Mouse (Mus musculus) thymus, postnatal 36 days (tissue): Measurements from ENCODE around the gene Erich3.

Experiments used
- DNase-seq, 2 experiments: peaks; one replicate each; pipeline ENCODE4 v3.0.0; 2022; ENCODE audit warnings: mixed read lengths in 2 of 2

The Erich3 gene

DNA sequence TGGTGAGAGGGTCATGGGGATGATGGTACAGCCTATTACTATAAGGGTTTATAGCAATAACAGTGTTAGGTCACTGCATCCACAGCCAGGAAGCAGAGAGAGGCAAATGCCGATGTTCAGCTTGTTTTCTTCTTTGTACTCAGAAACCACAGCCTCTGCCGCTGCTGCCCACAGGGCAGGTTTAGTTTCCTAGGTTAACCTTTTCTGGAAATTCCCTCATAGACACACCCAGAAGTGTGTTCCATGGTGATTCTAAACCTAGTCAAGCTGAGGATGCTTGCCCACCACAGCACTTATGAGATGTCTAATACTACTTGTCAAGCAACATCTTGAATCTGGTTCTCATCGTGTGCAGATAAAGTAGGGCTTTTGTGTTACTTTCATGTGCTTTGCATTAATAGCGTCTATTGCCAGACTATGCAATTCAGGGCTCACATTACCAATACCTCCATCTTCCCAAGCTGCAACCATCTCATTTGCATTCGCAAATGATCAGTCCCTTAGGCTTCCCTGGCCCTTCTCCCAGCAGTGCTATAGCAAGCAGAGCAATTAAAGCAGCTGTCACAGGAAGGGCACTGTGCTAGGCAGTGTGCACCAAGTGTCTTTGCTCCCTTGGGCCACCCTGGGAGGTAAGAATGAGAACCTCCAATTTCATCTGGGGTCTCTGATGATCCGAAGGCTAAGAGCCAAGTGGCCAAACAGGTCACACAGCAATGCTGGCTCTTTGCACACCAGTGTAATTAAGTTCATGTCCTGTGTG, 115.4 kb downstream of the Erich3 start:
- no peak for DNase-seq

DNA sequence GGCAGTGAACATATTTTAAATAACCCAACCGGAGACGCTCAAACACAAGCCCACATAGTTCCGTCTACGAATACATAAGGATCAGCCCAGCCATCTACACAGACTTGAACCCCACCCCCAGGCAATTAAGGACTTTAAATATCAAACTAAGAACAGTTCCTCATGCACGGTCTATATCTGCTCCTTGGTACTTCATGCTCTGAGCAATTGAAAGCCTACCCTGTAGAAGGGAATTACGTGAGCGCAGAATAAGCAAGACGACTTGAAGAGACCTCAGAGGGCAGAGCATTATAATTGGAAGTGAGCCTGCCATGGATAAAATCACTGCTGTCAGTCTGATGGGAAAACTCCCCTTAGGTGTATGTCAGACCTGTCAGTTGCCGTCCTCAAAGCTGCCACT, 122.7 kb downstream of the Erich3 start:
- no peak for DNase-seq

DNA sequence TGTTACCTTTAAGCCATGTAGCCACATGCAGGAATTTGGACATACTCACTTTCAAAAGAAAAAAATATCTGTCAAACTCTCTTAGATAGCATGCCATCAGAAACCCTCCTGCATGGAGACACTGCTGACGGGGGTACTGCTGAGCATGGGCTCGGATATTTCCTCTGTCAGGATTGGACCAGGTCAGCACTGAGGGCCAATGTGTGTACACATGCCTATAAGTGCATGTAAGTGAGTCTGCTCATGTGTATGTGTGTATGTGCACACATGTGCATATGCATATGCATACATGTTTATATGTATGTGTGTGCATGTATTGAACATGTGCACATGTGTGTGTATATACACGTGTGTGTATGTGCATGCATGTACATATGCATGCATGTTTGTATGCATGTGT, 124.0 kb downstream of the Erich3 start:
- DNase-seq: no peak

DNA sequence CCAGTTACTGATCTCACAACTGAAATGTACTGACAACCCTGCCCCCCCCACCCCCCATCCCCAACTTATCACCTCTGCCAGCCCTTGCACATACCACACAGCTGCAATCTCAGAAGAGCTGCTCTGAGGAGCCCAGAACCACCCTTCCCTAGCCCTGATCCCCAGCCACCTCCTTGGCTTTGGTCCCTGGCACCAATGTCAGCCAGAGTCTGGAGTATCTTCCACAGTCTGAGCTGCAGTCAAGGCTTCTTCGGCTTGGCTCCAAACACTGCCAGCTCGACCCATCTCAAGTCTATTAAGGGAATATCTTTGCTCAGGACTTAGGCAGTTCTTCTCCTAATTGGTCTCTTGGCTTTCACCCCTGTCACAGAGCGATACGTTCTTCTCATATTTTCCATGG, 129.9 kb downstream of the Erich3 start:
- DNase-seq: no peak

DNA sequence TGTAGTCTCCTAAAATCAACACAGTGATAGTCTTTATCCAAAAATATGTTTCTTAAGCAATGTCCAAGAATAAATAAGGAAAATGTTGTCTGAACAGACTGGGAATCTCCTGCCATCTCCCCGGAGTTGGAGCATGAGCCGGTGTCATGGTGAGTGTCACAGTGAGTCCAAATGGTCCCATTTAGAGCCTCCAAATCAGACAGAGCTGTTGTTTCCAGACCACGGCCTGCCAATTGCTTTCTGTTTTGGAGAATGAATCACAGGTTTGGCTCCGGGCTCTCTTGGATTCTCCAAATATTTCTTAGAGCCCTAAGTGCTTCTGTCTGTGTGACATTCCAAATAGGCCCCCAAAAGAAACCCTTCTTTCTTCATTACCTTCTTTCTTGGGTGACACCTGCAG, 135.1 kb downstream of the Erich3 start:
- DNase-seq: no peak

- DNase-seq: no peak
These were observed 136.8 kb downstream of the Erich3 start for GRCm38 (mm10) chr3:154800454-154800853.

- no peak for DNase-seq
These were observed 137.3 kb downstream of the Erich3 start for GRCm38 (mm10) chr3:154800888-154801429.

DNA sequence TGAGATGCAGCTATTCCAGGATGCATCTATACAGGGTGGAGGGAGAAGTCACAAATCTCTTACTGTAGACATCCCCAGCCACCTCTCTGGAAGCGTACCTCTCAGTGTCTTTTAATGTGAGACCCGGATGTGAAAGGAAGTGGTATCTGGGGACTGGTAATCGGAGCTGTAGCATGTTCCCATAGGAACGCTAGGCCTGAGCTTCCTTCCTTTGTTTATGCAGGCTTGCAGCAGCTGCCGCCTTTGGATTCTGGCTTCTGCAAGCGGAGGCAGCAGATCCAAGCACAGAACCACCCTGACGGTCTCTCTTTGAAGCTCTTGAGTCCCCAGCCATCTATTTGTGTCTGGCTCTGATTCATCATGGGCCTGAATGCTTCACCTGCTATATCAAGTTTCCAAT, 143.0 kb downstream of the Erich3 start:
- no peak for DNase-seq

DNA sequence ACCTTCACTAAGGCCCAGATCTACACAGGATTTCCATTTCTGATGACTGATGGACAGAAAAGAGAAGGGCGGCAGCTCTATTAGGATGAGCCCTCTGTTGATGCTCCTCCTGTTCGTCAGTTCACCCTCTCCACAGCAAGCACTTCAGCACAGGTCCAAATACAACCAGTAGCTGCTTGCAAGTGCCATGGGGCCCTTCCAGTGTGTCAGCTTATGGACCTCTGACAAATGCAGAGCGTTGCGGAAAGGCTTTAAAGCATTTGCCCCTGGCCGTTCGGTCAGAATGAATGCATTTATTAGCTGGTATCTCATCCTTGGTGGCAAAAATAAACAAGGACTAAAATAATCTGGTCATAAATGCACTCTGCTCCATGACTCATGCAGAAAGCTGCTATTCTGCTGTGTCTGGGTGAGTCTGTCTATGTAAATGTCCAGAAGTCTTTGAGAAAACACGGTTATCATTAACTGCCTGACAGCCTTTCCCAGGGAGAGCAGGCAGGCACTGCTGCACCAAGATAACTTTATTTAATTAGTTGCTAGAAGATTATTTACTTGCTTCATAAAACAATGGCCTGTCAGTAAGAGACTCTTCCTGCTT, 146.7 kb downstream of the Erich3 start:
- no peak for DNase-seq

DNA sequence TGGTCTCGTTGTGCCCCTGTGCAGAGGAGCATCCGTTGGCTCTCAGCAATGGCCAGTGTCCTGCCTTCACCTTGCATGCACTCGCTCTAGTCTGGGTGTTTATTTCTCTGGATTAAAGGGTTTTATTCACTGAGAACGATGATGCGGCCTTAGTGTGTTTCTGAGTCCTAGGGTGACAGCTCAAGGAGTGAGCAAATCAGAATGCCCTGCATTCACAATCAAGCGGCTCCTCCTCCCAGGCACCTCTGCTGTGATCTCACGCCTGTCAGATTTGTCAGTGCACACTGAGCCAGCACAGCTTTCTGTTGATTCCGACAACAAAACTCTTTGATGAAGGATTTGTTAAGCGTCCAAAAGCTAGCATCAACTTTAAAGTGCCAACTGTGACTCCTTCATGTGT, 147.6 kb downstream of the Erich3 start:
- no peak for DNase-seq

DNA sequence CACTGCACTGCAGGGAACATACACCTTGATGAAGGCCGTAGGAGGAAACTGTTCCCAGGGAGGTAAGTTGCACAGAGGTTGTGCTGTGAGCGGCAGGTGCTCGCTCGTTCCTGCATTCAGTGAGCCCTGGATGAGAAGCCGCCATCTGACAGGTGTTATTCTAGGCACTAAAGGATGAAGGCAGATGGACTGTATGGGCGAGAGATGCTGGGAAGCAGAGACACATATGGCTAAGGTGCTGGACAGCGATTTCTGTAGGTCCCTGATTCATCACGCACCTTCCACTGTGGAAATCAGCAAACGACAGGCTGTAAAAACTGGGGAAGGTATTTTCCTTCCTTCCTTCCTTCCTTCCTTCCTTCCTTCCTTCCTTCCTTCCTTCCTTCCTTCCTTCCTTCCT, 148.2 kb downstream of the Erich3 start:
- no peak for DNase-seq

- DNase-seq: no peak
These were observed 149.2 kb downstream of the Erich3 start for GRCm38 (mm10) chr3:154812893-154813292.

GRCm38 (mm10) chr3:154815606-154816005, 151.9 kb downstream of the Erich3 start:
- DNase-seq: no peak

DNA sequence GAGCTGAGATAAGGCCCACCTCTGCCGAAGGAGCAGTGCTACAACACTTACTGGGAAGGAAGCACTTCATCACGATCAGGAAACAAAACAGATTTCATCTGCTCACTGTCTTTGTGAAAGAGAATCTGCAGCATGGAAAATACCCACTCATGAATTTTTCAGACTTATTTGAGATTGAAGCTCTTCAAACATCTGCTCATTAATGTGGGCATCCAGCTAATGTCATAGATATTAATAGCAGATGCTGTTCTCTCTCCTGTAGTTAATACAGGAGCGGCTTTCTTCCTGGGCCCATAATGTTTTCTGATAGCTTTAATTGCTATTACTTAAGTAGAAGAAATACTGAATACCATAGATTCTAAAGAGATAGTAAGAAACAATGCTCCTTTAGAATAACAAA, 152.6 kb downstream of the Erich3 start:
- DNase-seq: no peak

GRCm38 (mm10) chr3:154816801-154817625, 153.4 kb downstream of the Erich3 start:
- DNase-seq: no peak
